Mouse (Mus musculus): ENCODE results near the gene Ttc12. TPM values are rescaled to one million over a fixed set of nuclear protein-coding genes. Genes with fewer than 3 reads are reported as not detected.

The Ttc12 gene
- 0.22 and 0.34 TPM in 2 replicates for polyA plus RNA-seq (2012; rRNA removed)

DNA sequence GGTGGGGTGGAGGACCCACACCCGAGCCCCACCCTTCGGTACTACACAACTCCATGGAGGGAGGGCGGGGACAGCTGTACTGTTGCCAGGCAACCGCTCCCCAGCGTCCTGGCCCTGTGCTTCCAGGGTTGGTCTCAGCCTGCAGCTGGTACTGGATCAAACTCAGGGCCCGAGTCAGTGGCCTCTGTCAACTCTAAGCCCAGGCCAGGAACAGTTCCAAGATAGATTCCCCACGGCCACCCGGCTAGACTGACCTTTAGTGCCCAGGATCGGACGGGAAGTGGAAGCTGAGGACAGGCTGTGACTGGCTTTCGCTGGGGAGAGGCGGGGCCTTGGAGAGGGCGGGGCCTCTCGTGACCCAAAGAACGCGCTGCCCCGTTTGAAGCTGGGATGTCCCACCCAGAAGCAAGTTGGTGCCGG, at the start of gene Ttc12:
Gene Ttc12, minus strand, starts transcription at position 334 of the 420 bp plus-strand sequence.
- no peak for TF ChIP-seq CTCF (IDR thresholded peaks at IDR 0.05; ENCODE audit: extremely low read depth, insufficient read length, insufficient replicate concordance, low read depth, low read length)
- 0 out of 2 replicates have a peak, but pooled peaks have one; percentile 27 for TF ChIP-seq POLR2A (IDR thresholded peaks at IDR 0.05; ENCODE audit: low read depth, low read length)
- WGBS, result 1% methylated on average over 18 of the region's 18 CpGs

GRCm38 (mm10) chr9:49534958-49535357, 48.9 kb upstream of the Ttc12 start:
- TF ChIP-seq CTCF (IDR thresholded peaks at IDR 0.05; ENCODE audit: extremely low read depth, insufficient read length, insufficient replicate concordance, low read depth, low read length) (no peak), POLR2A (IDR thresholded peaks at IDR 0.05; ENCODE audit: low read depth, low read length) (no peak)

More for the DNA sequence above, at the start of gene Ttc12:
- no peak within 1 kb of the TSS for H3K27ac ChIP-seq (ENCODE audit: insufficient read depth, low read depth, low read length)
- H3K4me1 ChIP-seq (ENCODE audit: control insufficient read depth, insufficient read depth, insufficient read length, low read length), result no peaks in the 10 kb centered on the region
- H3K27me3 ChIP-seq (ENCODE audit: control insufficient read depth, insufficient read depth, low read length), result no peaks in the 10 kb centered on the region
- H3K4me3 ChIP-seq (ENCODE audit: low read depth, low read length), result peak within 1 kb of the TSS; percentile 90
- H3K36me3 ChIP-seq (ENCODE audit: control insufficient read depth, insufficient read depth, low read length), result no peaks in the 10 kb centered on the region

DNA sequence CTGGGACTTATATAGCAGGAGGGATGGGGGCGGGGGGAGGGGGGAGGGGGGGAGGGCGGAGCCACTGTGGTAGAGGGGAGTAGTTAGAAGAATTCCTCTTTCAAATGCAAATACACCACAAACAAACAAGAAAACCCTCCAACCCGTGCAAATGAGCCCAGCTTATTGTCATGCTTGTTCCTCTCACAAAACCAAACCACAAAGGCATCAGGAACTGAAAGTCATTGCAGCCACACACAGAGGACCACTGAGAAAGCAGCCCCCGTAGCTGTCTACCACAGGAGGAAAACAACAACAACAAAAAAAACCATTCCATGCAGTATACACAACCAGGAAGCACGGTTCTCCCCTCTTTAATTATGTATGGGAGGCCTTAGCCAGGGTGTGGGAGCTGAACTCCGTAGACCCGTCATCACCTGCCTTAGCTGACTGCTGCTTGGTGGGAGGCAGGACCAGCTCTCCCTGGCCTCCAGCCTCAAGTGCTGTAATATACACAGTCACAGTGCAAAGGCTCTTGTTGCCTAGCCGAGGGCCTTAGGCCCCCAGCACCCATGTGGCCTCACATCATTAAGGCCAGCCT, 48.0 kb upstream of the Ttc12 start:
- TF ChIP-seq POLR2A (IDR thresholded peaks at IDR 0.05; ENCODE audit: low read depth, low read length) (no peak), CTCF (IDR thresholded peaks at IDR 0.05; ENCODE audit: extremely low read depth, insufficient read length, insufficient replicate concordance, low read depth, low read length) (no peak)
- H3K36me3 ChIP-seq (ENCODE audit: control insufficient read depth, insufficient read depth, low read length), result no peaks in the 10 kb centered on the region
- no peaks in the 10 kb centered on the region for H3K4me1 ChIP-seq (ENCODE audit: control insufficient read depth, insufficient read depth, insufficient read length, low read length)
- H3K27me3 ChIP-seq (ENCODE audit: control insufficient read depth, insufficient read depth, low read length), result no peaks in the 10 kb centered on the region
- 32% methylated on average over 8 of the region's 8 CpGs for WGBS
- H3K27ac ChIP-seq (ENCODE audit: insufficient read depth, low read depth, low read length), result no peak overlapping the region
- H3K4me3 ChIP-seq (ENCODE audit: low read depth, low read length), result no peak overlapping the region

More at GRCm38 (mm10) chr9:49534958-49535357, 48.9 kb upstream of the Ttc12 start:
- Histone ChIP-seq H3K4me1 (ENCODE audit: control insufficient read depth, insufficient read depth, insufficient read length, low read length) (no peaks in the 10 kb centered on the region), H3K27ac (ENCODE audit: insufficient read depth, low read depth, low read length) (no peak overlapping the region), H3K4me3 (ENCODE audit: low read depth, low read length) (no peak overlapping the region), H3K27me3 (ENCODE audit: control insufficient read depth, insufficient read depth, low read length) (no peaks in the 10 kb centered on the region), H3K36me3 (ENCODE audit: control insufficient read depth, insufficient read depth, low read length) (no peaks in the 10 kb centered on the region)
- WGBS, result 41% methylated on average over 4 of the region's 4 CpGs

GRCm38 (mm10) chr9:49533455-49533854, 47.4 kb upstream of the Ttc12 start:
- H3K4me3 ChIP-seq (ENCODE audit: low read depth, low read length), result no peak overlapping the region
- no peak for TF ChIP-seq CTCF (IDR thresholded peaks at IDR 0.05; ENCODE audit: extremely low read depth, insufficient read length, insufficient replicate concordance, low read depth, low read length)
- no peak for TF ChIP-seq POLR2A (IDR thresholded peaks at IDR 0.05; ENCODE audit: low read depth, low read length)
- no peaks in the 10 kb centered on the region for H3K27me3 ChIP-seq (ENCODE audit: control insufficient read depth, insufficient read depth, low read length)
- no peak overlapping the region for H3K27ac ChIP-seq (ENCODE audit: insufficient read depth, low read depth, low read length)
- no peaks in the 10 kb centered on the region for H3K36me3 ChIP-seq (ENCODE audit: control insufficient read depth, insufficient read depth, low read length)
- H3K4me1 ChIP-seq (ENCODE audit: control insufficient read depth, insufficient read depth, insufficient read length, low read length), result no peaks in the 10 kb centered on the region
- WGBS, result 71% methylated on average over 7 of the region's 7 CpGs

- no peak for TF ChIP-seq POLR2A (IDR thresholded peaks at IDR 0.05; ENCODE audit: low read depth, low read length)
- TF ChIP-seq CTCF (IDR thresholded peaks at IDR 0.05; ENCODE audit: extremely low read depth, insufficient read length, insufficient replicate concordance, low read depth, low read length), result no peak
- no peaks in the 10 kb centered on the region for H3K36me3 ChIP-seq (ENCODE audit: control insufficient read depth, insufficient read depth, low read length)
- WGBS, result 82% methylated on average over 6 of the region's 6 CpGs
- no peak overlapping the region for H3K4me3 ChIP-seq (ENCODE audit: low read depth, low read length)
- H3K4me1 ChIP-seq (ENCODE audit: control insufficient read depth, insufficient read depth, insufficient read length, low read length), result no peaks in the 10 kb centered on the region
- no peak overlapping the region for H3K27ac ChIP-seq (ENCODE audit: insufficient read depth, low read depth, low read length)
- no peaks in the 10 kb centered on the region for H3K27me3 ChIP-seq (ENCODE audit: control insufficient read depth, insufficient read depth, low read length)
These were observed 45.8 kb upstream of the Ttc12 start for GRCm38 (mm10) chr9:49531833-49532232.

- no peak overlapping the region for H3K27ac ChIP-seq (ENCODE audit: insufficient read depth, low read depth, low read length)
- no peak overlapping the region for H3K4me3 ChIP-seq (ENCODE audit: low read depth, low read length)
- H3K27me3 ChIP-seq (ENCODE audit: control insufficient read depth, insufficient read depth, low read length), result no peaks in the 10 kb centered on the region
- H3K36me3 ChIP-seq (ENCODE audit: control insufficient read depth, insufficient read depth, low read length), result no peaks in the 10 kb centered on the region
- TF ChIP-seq CTCF (IDR thresholded peaks at IDR 0.05; ENCODE audit: extremely low read depth, insufficient read length, insufficient replicate concordance, low read depth, low read length) (no peak), POLR2A (IDR thresholded peaks at IDR 0.05; ENCODE audit: low read depth, low read length) (no peak)
- 60% methylated on average over 7 of the region's 7 CpGs for WGBS
- H3K4me1 ChIP-seq (ENCODE audit: control insufficient read depth, insufficient read depth, insufficient read length, low read length), result no peaks in the 10 kb centered on the region
These were observed 45.2 kb upstream of the Ttc12 start for GRCm38 (mm10) chr9:49531257-49531656.

DNA sequence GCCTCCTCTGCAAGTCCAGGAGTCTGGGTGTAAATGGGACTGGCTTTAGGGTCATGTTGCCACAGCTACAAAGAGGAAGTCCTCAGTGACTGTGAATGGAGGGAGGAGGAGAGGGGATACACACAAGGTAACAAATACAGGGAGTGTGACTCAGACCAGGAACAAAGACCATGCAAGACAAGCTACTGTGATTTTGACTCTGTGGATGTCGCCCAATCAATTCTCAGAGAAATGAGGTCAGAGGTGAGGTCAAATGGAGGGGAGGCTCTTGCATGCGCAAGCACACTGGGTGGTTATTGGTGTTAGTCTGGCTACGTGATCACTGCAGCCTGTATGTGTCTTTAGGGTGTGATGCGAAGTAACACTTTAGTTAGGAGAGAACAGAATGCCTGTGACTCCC, 44.7 kb upstream of the Ttc12 start:
- TF ChIP-seq CTCF (IDR thresholded peaks at IDR 0.05; ENCODE audit: extremely low read depth, insufficient read length, insufficient replicate concordance, low read depth, low read length) (no peak), POLR2A (IDR thresholded peaks at IDR 0.05; ENCODE audit: low read depth, low read length) (no peak)
- WGBS, result 60% methylated on average over 4 of the region's 4 CpGs
- Histone ChIP-seq H3K36me3 (ENCODE audit: control insufficient read depth, insufficient read depth, low read length) (no peaks in the 10 kb centered on the region), H3K27me3 (ENCODE audit: control insufficient read depth, insufficient read depth, low read length) (no peaks in the 10 kb centered on the region), H3K4me3 (ENCODE audit: low read depth, low read length) (no peak overlapping the region), H3K27ac (ENCODE audit: insufficient read depth, low read depth, low read length) (no peak overlapping the region), H3K4me1 (ENCODE audit: control insufficient read depth, insufficient read depth, insufficient read length, low read length) (no peaks in the 10 kb centered on the region)
